Mouse (Mus musculus): ENCODE results near the gene Olfr59.

Olfr59 gene

DNA sequence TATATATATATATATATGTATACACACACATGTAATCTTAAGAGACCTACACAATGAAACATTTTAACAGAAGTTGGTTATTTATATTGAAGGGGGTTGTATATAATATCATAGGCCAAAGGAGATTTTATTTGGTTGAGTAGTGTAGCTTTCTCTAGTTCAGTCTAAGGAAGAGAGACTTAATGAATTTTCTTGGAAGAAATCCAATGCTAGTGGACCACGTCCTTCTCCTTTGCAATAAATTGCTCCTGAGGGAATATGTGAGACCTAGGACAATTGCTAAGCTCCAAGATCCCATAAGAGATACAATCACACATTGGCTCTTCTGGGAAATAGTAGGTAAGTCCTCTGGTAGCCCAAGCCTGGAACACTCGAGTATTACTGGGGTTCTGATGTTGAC lies at the start of gene Olfr59:
Olfr59 (plus strand) TSS at position 301 of the 400 bp plus-strand sequence.
- no peak for DNase-seq (ENCODE audit: low read depth, low spot score)

DNA sequence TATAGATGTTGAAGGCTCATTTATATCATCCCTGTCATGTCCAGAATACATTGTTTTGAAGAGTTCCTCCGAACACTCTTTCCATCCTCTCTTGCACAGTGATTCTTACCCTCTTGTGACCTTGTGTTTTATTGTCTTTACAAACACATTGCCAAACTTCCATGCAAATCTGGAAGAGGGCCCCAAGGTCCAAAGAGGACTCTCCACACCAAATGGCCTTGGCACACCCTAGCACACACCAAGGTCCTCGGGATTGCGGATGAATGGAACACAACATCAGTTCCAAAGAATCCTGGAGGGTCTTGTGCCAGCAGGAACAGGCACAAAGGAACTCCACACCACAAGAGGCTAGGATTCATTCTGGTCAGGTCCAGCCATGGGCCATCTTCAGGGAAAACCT lies 42.3 kb upstream of the Olfr59 start:
- DNase-seq (ENCODE audit: low read depth, low spot score) = no peak

- DNase-seq (ENCODE audit: low read depth, low spot score) = no peak
Measured at GRCm38 (mm10) chr11:74259508-74259907, 24.0 kb upstream of the Olfr59 start, which contains the start of gene Olfr406. TSS of gene Olfr406 (plus strand) at chr11:74259808.

GRCm38 (mm10) chr11:74287256-74287655 lies 3.7 kb downstream of the Olfr59 start:
- no peak for DNase-seq (ENCODE audit: low read depth, low spot score)

- no peak for DNase-seq (ENCODE audit: low read depth, low spot score)
Measured at GRCm38 (mm10) chr11:74326044-74326443, 42.5 kb downstream of the Olfr59 start.

DNA sequence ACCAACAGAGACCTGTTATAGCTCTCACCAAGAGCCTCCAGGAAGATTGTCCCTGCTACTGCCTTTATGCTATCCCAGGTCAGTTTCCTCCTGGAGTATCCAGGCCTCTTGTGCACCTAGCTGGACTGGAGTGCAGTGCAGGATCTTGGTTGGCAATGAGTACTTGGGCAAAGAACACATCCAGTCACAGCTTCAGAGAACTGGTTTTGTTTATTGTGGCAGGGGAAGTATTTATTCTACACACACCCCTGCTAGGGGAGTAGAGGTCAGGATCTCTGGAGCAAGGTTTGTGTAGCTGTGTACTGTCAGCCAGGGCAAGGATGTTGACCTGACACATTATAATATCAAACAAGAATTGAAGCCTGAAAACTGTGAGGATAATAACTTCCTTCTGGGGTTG lies 45.2 kb downstream of the Olfr59 start:
- DNase-seq (ENCODE audit: low read depth, low spot score) = no peak

- DNase-seq (ENCODE audit: low read depth, low spot score) = no peak
Measured at GRCm38 (mm10) chr11:74337931-74338330, 54.4 kb downstream of the Olfr59 start, which contains the start of gene Olfr410. TSS of gene Olfr410 (minus strand) at chr11:74338031.
